Mouse (Mus musculus) gastrocnemius, postnatal 25 days (tissue): Measurements from ENCODE around the gene Vmn1r85. TPM values are rescaled to one million over a fixed set of nuclear protein-coding genes. Genes with fewer than 3 reads are reported as not detected.

Source experiments
- DNase-seq: peaks from one replicate; pipeline ENCODE4 v3.0.0; 2022
- total RNA-seq, 2 experiments: library from RNA; stranded (reverse); gene quantifications; 1 replicate in 1 of 2; 2 replicates in 1 of 2; pipeline ENCODE4 v1.2.3; 2021

The Vmn1r85 gene
- total RNA-seq, 2 experiments from 2014 or later = not detected

- peak; percentile 97 for DNase-seq
Measured at GRCm38 (mm10) chr7:13037901-13038555, 56.9 kb downstream of the Vmn1r85 start, which contains the start of gene Ube2m. Gene Ube2m (minus strand): TSS chr7:13038275.

- no peak for DNase-seq
Measured at GRCm38 (mm10) chr7:13037366-13037765, 57.6 kb downstream of the Vmn1r85 start.

GRCm38 (mm10) chr7:13036806-13037205, 58.2 kb downstream of the Vmn1r85 start:
- no peak for DNase-seq

GRCm38 (mm10) chr7:13035211-13035855, 59.6 kb downstream of the Vmn1r85 start:
- DNase-seq = no peak

- peak; percentile 95 for DNase-seq
Measured at GRCm38 (mm10) chr7:13034148-13034977, 60.6 kb downstream of the Vmn1r85 start, which contains the start of gene Chmp2a. Gene Chmp2a (minus strand): TSS chr7:13034807.

- no peak for DNase-seq
Measured at GRCm38 (mm10) chr7:13033451-13034147, 61.4 kb downstream of the Vmn1r85 start.

Other genes with a start within 250 kb of the Vmn1r85 start
- 1 to 10 TPM; 2.4 TPM for gene Zfp128, start 214.0 kb downstream of the Vmn1r85 start, total RNA-seq
- 1 to 10 TPM; 2.7 to 3.4 TPM for gene Zscan22, start 197.4 kb downstream of the Vmn1r85 start, total RNA-seq
- gene Rps5, start 172.9 kb downstream of the Vmn1r85 start, total RNA-seq = 100 to 1,000 TPM; 498 to 510 TPM
- under 1 TPM; 0.21 to 0.33 TPM for gene Rnf225, start 167.8 kb downstream of the Vmn1r85 start, total RNA-seq
- 1 to 10 TPM; 2.0 to 2.2 TPM for gene Zfp324, start 129.3 kb downstream of the Vmn1r85 start, total RNA-seq
- gene Zfp446, start 117.3 kb downstream of the Vmn1r85 start, total RNA-seq = 1 to 10 TPM; 2.1 to 2.4 TPM
- gene Slc27a5, start 97.0 kb downstream of the Vmn1r85 start, total RNA-seq = not detected
- 10 to 100 TPM; 59.1 to 60.7 TPM for gene Trim28, start 96.1 kb downstream of the Vmn1r85 start, total RNA-seq
- 1 to 10 TPM; 2.7 to 4.9 TPM for gene Zbtb45, start 85.1 kb downstream of the Vmn1r85 start, total RNA-seq
- 10 to 100 TPM; 76.1 to 89.9 TPM for gene Chmp2a, start 60.4 kb downstream of the Vmn1r85 start, total RNA-seq
- gene Ube2m, start 56.9 kb downstream of the Vmn1r85 start, total RNA-seq = 100 to 1,000 TPM; 132 to 138 TPM
- gene Mzf1, start 40.4 kb downstream of the Vmn1r85 start, total RNA-seq = under 1 TPM; 0.54 to 0.75 TPM
- not detected for gene Vmn1r86, start 24.7 kb upstream of the Vmn1r85 start, total RNA-seq
- gene Vmn1r87, start 45.0 kb upstream of the Vmn1r85 start, total RNA-seq = not detected
- under 1 TPM; 0.03 to 0.10 TPM for gene Vmn1r88, start 64.4 kb upstream of the Vmn1r85 start, total RNA-seq
- not detected for gene Vmn1r89, start 117.8 kb upstream of the Vmn1r85 start, total RNA-seq
- gene Lig1, start 182.1 kb upstream of the Vmn1r85 start, total RNA-seq = 1 to 10 TPM in 1 of 2 experiments, under 1 TPM in 1; 1.00 to 2.4 TPM
- 1 to 10 TPM; 7.6 to 8.0 TPM for gene Zswim9, start 183.5 kb upstream of the Vmn1r85 start, total RNA-seq
- under 1 TPM in 1 of 2 experiments, not detected in 1; 0.08 TPM for gene Pla2g4c, start 229.5 kb upstream of the Vmn1r85 start, total RNA-seq